Mouse (Mus musculus) megakaryocyte, embryonic 14.5 days (primary cell): ENCODE measurements around the gene Prdm1.

Experiments used
- FLI1 ChIP-seq: IDR thresholded peaks from 2 replicates; pipeline ENCODE4 v1.6.1; 2012; ENCODE audit warnings: low read length, inconsistent platforms, mixed read lengths
- GATA1 ChIP-seq: IDR thresholded peaks from 3 replicates; pipeline ENCODE4 v1.6.1; 2012; ENCODE audit warnings: mixed read lengths, low read length, inconsistent platforms, borderline replicate concordance

GRCm38 (mm10) chr10:44508649-44509048 lies 19.7 kb downstream of the Prdm1 start:
- TF ChIP-seq GATA1 (no peak), FLI1 (no peak)
